Mouse (Mus musculus) C2C12 (cell line): ENCODE measurements at regions not wholly inside any gene's neighbourhood (a gene's known extent, or its start where the extent isn't known, plus 50 kb on each side); places are given as distances from the start of the nearest gene placed in this dataset.

Experiments used
- H3K27me3 ChIP-seq: one replicate; pipeline ENCODE4 v1.6.1; 2011; ENCODE audit not compliant: control insufficient read depth, insufficient read depth, insufficient read length
- H3K36me3 ChIP-seq: one replicate; pipeline ENCODE4 v1.6.1; 2011; ENCODE audit not compliant: control insufficient read depth, insufficient read depth
- H3K4me3 ChIP-seq: one replicate; pipeline ENCODE4 v1.5.1; 2011; ENCODE audit warnings: mild to moderate bottlenecking, control low read depth; ENCODE audit not compliant: poor library complexity, insufficient read depth, severe bottlenecking
- H3K79me2 ChIP-seq: one replicate; pipeline ENCODE4 v1.6.1; 2011; ENCODE audit not compliant: control insufficient read depth, insufficient read depth
- H3K79me3 ChIP-seq: one replicate; pipeline ENCODE4 v1.6.1; 2011; ENCODE audit warnings: low read depth, control low read depth
- H3ac ChIP-seq: one replicate; pipeline ENCODE3; 2011; ENCODE audit warnings: low read depth; ENCODE audit not compliant: control insufficient read depth, insufficient read length
- CEBPB ChIP-seq: IDR thresholded peaks from one replicate; pipeline ENCODE4 v1.6.1; 2011; ENCODE audit warnings: low read depth, mild to moderate bottlenecking, control low read depth, moderate library complexity
- CTCF ChIP-seq: IDR thresholded peaks from one replicate; pipeline ENCODE4 v1.5.1; 2011; ENCODE audit not compliant: control insufficient read depth, insufficient read depth, insufficient read length
- FOSL1 ChIP-seq: IDR thresholded peaks from one replicate; pipeline ENCODE4 v1.8.0; 2011; ENCODE audit warnings: mild to moderate bottlenecking, low read length; ENCODE audit not compliant: poor library complexity, insufficient read depth, severe bottlenecking
- MAX ChIP-seq: IDR thresholded peaks from one replicate; pipeline ENCODE4 v1.6.1; 2011; ENCODE audit warnings: mild to moderate bottlenecking, control low read depth
- MYOD1 ChIP-seq: IDR thresholded peaks from one replicate; pipeline ENCODE4 v1.6.1; 2011; ENCODE audit warnings: low read depth; ENCODE audit not compliant: control insufficient read depth, insufficient read length
- MYOG ChIP-seq: IDR thresholded peaks from one replicate; pipeline ENCODE4 v1.6.1; 2011; ENCODE audit not compliant: control insufficient read depth, insufficient read length; ENCODE audit errors: extremely low read depth
- USF1 ChIP-seq: IDR thresholded peaks from one replicate; pipeline ENCODE4 v1.6.1; 2011; ENCODE audit warnings: low read depth, mild to moderate bottlenecking, control low read depth, moderate library complexity

- H3ac ChIP-seq: no peak overlapping the region
- TF ChIP-seq CEBPB (no peak), CTCF (no peak), USF1 (no peak), MAX (no peak), MYOD1 (no peak), MYOG (no peak), FOSL1 (no peak)
- no peaks in the 10 kb centered on the region for H3K79me2 ChIP-seq
- H3K36me3 ChIP-seq: no peaks in the 10 kb centered on the region
- no peaks in the 10 kb centered on the region for H3K27me3 ChIP-seq
- no peak overlapping the region for H3K4me3 ChIP-seq
- H3K79me3 ChIP-seq: no peaks in the 10 kb centered on the region
Observed at GRCm38 (mm10) chr4:21464456-21464855, 221.3 kb downstream of the Prdm13 start.

GRCm38 (mm10) chr4:21441274-21441673, 244.5 kb downstream of the Prdm13 start:
- Histone ChIP-seq H3K36me3 (no peaks in the 10 kb centered on the region), H3K79me2 (no peaks in the 10 kb centered on the region), H3K27me3 (no peaks in the 10 kb centered on the region), H3K4me3 (no peak overlapping the region), H3K79me3 (no peaks in the 10 kb centered on the region), H3ac (no peak overlapping the region)
- TF ChIP-seq CTCF (no peak), MYOG (no peak), CEBPB (no peak), MYOD1 (no peak), USF1 (no peak), MAX (no peak), FOSL1 (no peak)

GRCm38 (mm10) chr4:21436710-21437109, 249.1 kb downstream of the Prdm13 start:
- Histone ChIP-seq H3K79me3 (no peaks in the 10 kb centered on the region), H3K79me2 (no peaks in the 10 kb centered on the region), H3ac (no peak overlapping the region), H3K27me3 (no peaks in the 10 kb centered on the region), H3K4me3 (no peak overlapping the region), H3K36me3 (no peaks in the 10 kb centered on the region)
- TF ChIP-seq CEBPB (no peak), MYOG (no peak), FOSL1 (no peak), MYOD1 (no peak), CTCF (no peak), USF1 (no peak), MAX (no peak)

- Histone ChIP-seq H3K4me3 (no peak overlapping the region), H3K79me2 (no peaks in the 10 kb centered on the region), H3K79me3 (no peaks in the 10 kb centered on the region), H3ac (no peak overlapping the region), H3K27me3 (no peaks in the 10 kb centered on the region), H3K36me3 (no peaks in the 10 kb centered on the region)
- no peak for TF ChIP-seq CEBPB
- TF ChIP-seq MYOD1: no peak
- no peak for TF ChIP-seq FOSL1
- TF ChIP-seq USF1: no peak
- no peak for TF ChIP-seq MAX
- TF ChIP-seq CTCF: no peak
- no peak for TF ChIP-seq MYOG
Observed at GRCm38 (mm10) chr4:21407850-21408249, 277.9 kb downstream of the Prdm13 start.

- Histone ChIP-seq H3K79me3 (no peaks in the 10 kb centered on the region), H3K36me3 (no peaks in the 10 kb centered on the region), H3ac (no peak overlapping the region), H3K4me3 (no peak overlapping the region), H3K79me2 (no peaks in the 10 kb centered on the region), H3K27me3 (no peaks in the 10 kb centered on the region)
- TF ChIP-seq MYOG: no peak
- TF ChIP-seq CEBPB: no peak
- TF ChIP-seq FOSL1: no peak
- no peak for TF ChIP-seq MAX
- no peak for TF ChIP-seq USF1
- no peak for TF ChIP-seq MYOD1
- no peak for TF ChIP-seq CTCF
Observed at GRCm38 (mm10) chr4:21369314-21369713, 316.4 kb downstream of the Prdm13 start.

GRCm38 (mm10) chr4:21368234-21369021, 317.3 kb downstream of the Prdm13 start:
- Histone ChIP-seq H3K79me3 (no peaks in the 10 kb centered on the region), H3K27me3 (no peaks in the 10 kb centered on the region), H3K36me3 (no peaks in the 10 kb centered on the region), H3ac (no peak overlapping the region), H3K4me3 (no peak overlapping the region), H3K79me2 (no peaks in the 10 kb centered on the region)
- TF ChIP-seq MAX: no peak
- no peak for TF ChIP-seq FOSL1
- TF ChIP-seq MYOD1: no peak
- TF ChIP-seq USF1: no peak
- peak; percentile 28 for TF ChIP-seq CTCF
- no peak for TF ChIP-seq MYOG
- TF ChIP-seq CEBPB: no peak
